Mouse (Mus musculus) heart, adult 8-10 months (tissue): ENCODE data around the gene C3. TPM values are rescaled to one million over a fixed set of nuclear protein-coding genes. Genes with fewer than 3 reads are reported as not detected.

Experiments used
- DNase-seq: peaks from one replicate; pipeline ENCODE4 v3.0.0; 2022; ENCODE audit warnings: low spot score
- total RNA-seq, 4 experiments: library from RNA; stranded (reverse); gene quantifications; 2 replicates each; pipeline ENCODE4 v1.2.4; 2022

The C3 gene
- total RNA-seq, 4 experiments from 2014 or later, result 65.8 to 155 (median 120) TPM

DNA sequence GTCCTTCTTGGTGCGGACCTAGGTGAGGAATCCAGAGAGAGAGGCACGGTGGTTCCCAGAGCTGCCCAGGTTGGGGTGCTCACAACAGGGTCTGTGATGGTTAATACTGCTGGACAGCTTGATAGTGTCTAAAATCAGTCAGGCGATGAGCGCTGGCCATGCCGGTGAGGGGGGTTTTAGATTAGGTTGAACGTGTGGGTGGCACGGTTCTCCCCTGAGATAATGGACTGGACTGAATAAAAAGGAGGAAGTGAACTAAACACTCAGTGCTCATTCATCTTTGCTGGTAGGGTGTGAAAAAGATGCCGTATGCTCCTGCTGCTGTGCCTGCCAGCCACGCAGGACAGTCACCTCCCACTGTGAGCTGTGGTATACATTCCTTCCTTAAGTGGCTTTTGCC lies 4.6 kb downstream of the C3 start:
- no peak for DNase-seq

DNA sequence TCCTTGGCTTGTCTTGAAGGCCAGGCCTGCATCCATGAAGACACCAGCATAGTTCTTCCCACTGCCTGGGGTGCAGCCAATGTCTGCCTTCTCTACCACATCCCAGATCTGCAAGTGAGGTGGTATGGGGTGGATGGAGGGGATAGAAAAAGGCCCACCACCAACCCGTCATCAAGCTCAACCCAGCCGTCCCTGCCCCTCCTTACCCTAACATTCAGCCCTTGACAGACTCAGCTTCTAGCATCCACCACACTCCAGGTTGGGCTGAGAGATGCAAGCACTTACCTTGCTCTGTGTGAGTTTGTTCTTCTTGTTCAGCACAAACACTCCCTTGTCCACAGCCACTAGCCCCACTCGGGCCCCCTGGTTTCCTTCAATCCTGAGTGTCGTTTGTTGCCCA lies 6.0 kb downstream of the C3 start:
- no peak for DNase-seq

DNA sequence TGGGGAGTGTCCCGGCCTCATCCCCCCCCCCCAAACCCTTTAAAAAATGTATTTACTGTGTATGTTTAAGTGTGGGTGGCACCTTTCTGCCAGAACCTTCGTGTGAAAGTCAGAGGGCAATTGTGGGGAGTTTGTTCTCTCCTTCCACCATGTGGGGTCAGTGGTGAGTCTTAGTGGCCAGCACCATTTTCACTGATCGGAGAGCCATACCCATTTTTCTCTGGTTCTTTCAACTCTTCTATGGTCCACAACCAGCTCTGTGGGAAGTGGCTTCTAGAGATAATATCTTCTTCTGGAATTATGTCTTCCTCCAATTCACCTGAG lies 8.1 kb downstream of the C3 start:
- no peak for DNase-seq

DNA sequence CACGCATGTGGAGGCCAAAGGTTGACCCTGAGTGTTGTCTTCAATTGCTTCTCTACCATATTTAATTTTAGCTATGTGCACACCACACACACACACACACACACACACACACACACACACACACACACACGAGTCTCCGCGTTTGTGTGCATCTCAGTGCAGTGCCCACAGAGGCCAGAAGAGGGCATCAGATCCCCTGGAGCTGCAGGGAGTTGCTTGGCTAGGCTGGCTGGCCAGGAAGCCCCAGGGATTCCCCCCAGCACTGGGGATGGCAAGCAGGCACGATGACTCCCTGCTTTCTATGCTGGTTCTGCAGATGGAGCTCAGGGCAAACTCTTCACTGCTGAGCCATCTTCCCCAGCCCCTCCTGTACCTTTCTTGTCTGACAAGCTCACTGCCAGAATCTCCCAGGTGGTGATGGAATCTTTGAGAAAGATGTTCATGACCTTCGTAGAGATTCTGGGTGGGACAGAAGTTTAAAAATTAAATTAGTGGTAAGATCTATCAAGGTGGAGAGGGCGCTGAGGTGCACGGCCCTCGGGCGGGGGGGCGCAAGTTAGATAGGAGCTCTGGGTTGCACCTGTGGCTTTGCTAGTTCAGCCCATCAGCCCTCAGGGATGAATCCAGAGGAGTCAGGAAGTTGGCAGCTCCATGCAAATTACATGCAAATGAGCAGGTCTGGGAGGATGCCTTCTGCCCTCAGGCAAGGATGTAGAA lies 8.6 kb downstream of the C3 start:
- DNase-seq, result peak; percentile 74

DNA sequence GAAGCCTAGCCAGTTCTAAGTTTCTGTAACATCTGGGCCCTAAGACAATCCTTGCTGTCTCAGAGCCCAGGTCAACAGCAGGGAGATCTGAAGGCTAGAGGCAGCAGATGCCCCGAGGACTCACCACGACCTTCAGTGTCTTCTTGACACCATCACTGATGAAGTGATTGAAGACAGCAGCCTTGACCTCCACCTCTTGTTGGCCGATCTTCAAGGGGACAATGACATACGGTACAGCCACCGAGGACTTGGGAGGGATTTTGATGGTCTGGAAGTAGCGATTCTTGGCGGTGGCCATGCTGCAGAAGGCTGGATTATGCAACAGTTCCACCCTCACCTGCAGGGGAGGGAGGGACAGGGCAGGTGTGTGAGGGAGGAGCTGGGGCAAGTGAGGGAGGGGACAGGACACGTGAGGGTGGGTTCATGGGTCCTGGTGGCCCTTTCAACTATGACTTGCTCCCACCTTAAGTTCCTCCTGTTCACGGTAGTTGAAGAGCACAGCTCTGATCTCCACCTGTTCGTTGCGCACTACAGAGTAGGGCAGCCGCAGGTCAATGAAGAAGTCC lies 9.5 kb downstream of the C3 start:
- DNase-seq, result no peak

DNA sequence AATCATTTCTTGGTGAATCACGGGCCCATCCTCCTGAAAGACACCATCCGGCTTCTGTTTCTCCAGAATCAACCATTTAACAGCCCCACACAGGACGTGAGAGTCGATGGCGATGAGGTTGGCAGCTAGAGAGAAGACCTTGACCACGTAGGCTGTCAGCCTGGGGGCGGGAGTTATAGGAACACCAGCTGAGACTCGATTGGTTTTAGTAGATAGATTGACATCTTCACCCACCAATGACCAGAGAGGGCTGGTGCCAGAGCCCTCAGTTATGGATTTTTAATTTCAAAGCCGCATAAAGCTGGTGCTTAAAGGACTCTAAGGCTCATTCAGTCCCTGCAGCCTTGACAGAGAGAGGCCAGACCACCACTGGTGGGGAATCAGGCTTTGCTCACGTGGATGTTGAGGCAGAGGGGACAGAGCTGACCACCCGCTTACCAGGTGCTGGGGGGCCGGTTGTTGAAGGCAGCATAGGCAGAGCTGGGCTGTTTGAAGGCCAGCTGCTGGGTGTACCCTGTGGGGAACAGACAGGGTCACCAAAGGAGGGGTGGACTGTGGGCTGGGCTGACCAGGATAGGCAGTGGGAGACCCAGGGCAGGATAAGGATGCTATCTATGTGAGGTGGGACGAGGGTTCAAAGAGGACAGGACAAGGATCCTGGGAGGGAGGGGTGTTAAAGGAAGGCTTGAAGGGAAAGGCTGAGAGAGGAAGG lies 13.1 kb downstream of the C3 start:
- no peak for DNase-seq

DNA sequence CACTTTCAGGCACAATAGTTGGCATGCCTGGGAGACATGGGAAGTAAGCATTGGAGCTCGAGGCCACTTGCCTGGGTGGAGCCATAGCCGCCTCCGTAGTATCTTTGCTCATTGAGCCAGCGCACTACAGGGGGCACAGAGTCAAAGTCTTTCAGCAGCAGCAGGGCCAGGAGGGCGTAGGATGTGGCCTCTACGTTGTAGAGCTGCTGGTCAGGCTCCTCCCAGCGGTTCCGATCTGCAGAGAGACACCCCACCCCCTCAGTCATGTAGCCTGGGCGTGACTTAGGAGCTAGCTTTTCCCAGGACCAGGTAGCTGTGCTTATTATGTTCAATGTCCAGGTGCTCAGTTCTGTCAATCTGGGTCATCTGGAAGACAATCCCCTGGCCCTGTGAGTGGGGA lies 16.4 kb downstream of the C3 start:
- no peak for DNase-seq

DNA sequence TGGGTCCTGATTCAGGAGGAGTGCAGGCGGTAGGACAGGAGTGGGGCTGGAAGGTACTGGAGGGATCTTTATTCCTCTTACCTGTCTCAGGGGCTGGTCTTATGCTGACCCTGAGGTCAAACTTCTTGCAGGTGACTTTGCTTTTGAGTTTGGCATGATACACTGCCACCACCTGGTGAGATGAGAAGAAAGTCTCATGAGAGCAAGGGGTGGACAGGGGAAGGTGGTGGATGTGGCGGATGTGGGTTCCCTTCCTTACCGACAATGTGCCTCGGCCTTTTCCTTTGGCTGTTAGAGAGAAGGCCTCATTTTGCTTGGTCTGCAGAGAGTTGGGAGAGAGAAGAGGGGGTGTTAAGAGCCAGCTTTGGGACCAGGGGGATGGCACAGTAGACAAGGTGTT lies 18.6 kb downstream of the C3 start:
- DNase-seq, result no peak

DNA sequence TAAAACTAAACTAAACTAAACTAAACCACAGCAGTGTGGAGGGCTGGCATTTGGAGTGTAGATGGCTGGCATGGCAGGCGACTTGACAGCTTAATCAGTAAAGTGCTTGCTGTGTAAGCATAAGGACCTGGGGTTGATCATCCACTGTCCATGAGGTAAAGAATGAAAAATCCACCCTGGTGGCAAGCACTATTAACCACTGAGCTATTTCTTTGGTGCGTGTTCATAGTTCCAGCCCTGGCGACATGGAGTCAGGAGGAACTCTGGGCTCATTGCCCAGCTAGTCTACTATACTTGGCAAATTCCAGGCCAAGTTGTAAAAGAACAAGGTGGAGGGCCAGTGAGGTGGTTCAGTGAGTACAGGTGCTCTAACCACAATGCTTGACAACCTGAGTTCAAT lies 20.0 kb downstream of the C3 start:
- peak; percentile 30 for DNase-seq

DNA sequence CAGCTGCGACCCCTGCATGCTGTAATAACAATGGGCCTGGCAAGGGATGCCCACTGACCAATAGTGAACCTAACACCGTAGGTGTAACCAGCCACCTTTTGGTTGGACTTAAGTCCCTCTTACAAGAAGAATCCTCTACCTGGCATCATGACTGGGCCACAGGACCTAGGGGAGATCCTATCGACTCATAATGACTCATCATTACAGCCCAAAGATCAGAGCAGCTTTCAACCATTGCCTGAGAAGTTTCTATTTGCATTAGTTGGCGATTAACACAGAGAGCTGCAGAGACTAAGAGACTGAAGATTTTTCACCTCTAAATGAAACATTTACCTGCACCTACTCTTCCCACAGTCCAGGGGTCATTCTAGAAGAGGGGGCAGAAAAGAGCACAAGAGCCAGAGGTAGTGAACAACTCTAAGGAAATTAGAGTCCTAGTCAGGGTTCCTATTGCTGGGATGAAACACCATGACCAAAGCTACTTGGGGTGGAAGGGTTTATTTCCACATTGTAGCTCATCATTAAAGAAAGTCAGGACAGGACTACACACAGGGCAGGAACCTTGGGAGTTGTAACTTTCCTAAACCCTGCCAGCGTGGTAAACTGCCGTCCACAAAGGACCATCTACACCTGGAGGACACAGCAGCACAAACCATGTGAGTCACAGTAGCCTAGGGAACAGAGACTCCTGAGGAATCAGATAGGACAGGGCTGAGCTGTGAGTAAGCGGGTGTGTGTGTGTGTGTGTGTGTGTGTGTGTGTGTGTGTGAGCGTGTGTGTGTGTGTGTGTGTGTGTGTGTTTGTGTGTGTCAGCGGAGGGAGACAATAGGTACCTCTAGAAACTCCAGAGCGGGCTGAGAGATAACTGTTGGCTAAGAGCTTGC lies 25.9 kb downstream of the C3 start:
- no peak for DNase-seq

DNA sequence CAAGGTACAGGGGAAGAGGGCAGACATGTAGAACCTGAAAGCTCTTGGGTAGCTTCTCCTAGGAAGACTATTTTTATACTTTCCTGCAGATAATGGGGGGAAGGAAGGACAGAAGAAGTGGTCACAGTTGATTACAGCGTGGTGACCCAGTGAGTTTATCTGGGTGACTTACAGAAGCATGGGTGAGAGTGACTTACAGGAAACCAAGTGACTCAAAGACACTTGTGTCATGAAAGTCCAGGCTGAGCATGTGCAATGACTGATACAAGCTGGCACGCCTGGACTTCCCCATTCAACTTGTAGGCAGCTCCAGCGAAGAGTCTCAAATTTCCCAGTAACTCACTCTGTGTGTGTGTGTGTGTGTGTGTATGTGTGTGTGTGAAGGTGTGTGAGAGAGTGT lies 29.7 kb downstream of the C3 start:
- DNase-seq, result no peak

DNA sequence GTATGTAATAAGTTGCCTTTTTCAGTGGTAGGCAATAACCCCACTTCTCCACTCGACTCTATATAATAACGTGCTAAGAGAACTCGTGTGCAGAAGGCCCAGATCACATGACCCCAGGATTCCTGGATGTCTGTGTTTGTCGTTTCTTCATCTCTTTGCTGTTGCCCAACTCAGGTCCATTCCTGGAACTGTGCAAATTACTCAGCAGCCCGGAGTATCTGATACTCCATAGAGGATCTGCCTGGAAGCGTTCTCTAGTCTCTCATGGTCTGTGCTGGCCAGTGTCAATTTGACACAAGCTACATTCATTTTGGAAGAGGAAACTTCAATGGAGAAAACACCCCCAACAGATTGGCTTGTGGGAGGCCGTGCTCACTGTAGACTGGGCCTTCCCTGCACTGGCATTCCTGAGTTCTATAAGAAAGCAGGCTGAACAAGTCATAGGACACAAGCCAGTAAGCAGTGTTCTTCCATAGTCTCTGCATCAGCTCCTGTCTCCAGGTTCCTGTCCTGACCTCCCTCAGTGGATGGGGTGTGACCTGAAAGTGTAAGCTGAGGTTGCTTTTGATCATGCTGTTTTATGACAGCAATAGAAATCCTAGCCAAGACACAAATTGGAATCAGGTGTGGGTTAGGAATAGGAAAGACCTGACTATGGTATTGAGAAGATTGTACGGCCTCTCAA lies 32.5 kb downstream of the C3 start:
- DNase-seq, result no peak

DNA sequence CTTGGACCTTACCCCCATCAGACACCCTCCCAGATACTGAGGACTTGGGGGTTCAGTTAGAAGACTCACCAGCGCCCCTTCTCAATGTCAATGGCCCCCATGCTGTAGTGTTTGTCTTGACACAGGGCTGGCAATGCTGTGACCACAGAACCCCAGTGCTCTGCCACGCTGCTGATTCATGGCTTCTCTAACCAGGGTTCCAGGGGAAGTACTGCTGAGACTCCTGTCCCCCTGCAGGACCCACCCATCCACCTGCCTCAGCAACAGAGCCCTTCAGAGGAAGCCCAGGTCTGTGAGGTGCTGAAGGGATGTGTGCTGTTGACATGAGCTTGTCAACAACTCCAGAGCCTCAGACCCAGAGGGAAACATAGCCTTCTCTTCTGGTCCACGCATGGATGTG lies 33.2 kb downstream of the C3 start:
- DNase-seq, result no peak

DNA sequence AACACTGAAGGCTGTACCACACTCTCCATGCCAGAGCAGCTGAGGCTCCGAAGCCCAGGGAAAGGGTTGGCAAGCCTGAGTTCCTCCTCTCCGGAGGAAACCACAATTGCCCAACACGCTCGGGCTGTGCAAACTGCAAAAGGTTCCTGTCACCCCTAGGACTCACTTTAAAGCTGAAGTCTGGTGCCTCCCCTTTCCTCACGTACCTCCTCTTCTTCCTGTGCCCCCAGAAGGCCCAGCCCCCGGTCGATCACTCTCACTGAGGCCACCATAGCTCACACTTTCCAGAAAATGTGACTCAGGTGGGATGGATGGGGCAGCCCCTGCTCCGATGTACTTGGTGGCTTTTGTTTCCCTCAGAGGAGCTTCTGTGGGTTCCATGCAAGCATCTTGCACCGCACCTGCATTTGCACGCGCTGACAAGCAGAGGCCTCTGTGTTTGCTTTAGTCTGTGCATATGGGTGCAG lies 33.9 kb downstream of the C3 start, which contains the start of gene Tnfsf14:
Gene Tnfsf14 (minus strand): TSS at position 137 of the 467 bp plus-strand sequence.
- DNase-seq, result no peak

DNA sequence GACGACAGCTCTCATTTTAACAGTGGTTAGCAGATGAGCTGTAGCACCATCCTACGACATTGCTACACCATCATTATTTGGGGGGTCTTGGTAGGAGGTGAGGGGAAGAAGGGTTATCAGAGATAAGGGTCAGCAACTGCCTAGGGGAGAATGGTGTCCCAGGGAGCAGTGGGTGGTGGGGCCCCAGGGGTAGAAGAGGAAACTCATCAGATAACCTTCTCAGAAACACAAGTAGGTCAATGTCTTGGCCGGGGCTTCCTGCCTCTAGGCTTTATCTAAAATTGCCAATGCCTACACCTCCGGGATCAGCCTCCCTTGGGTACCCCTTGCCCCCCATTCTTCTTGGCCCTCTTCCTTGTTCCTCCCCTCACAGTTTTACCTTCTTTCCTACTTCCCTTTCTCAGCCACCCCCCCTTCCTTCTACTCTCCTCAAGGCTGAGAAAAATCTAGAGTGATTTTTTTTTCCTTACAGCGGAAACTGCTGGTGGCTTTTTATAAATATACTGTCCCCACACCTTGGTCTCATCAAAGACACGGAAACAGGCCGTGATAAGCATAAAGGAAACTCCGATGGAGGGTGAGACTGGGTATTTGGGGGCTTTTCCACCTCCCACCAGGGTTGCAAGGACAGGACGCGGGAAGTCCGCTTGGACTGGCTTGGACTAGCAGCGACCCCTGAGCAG lies 39.3 kb downstream of the C3 start:
- DNase-seq, result no peak

DNA sequence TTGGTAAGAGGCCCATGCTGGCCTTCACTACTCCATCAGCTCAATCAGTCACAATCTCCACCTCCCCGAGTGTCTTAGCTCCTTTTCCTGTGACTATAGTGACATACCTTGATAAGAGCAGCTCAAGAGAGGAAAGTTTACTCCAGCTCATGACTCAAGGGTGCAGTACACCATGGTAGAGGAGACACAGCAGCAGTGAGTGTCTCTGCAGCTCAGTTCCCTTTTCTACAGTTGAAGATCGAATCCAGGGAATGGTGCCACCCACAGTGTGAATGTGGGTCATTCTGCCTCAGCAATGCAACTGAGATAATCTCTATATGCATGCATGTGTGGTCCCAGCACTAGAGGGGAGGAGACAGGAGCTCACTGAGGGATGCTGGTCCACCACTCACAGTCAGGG lies 42.3 kb downstream of the C3 start:
- DNase-seq, result no peak

DNA sequence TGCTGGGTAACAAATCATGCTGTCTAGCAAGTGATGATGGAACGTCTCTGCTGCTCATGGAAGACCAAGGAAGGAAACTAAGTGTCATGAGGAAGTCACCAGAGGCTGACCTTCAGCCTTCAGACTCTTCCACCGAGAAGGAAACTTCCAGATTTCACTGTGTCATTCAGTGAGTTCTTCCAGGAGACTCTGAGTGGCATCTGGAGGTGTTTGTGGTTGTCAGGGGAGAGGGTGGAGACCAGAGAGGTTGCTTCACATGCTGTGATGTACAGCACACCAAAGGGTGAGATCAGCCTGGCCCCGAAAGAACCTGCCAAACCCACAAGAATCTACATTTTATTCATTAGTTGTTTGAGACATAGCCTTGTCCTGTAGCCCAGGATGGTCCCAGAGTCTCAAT lies 45.1 kb downstream of the C3 start:
- DNase-seq, result no peak

DNA sequence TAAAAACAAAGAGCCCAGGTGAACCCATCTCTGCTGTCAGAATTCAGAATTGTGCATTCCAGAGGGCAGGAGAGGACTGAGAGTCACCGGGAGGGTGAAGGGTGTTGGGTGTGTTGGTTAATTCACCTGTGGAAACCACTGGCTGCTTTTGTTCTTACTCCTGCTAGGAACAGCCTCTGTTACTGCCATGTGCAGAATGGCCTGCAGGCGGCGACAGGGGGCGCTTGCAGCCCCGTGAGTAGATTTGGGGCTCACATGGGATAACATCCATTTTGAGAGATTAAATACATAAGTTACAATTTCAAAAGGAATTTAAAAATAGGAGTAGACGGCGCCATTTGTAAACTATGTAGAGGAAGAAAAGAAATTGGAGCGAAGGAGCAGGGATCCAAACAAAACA lies 47.6 kb downstream of the C3 start:
- no peak for DNase-seq

DNA sequence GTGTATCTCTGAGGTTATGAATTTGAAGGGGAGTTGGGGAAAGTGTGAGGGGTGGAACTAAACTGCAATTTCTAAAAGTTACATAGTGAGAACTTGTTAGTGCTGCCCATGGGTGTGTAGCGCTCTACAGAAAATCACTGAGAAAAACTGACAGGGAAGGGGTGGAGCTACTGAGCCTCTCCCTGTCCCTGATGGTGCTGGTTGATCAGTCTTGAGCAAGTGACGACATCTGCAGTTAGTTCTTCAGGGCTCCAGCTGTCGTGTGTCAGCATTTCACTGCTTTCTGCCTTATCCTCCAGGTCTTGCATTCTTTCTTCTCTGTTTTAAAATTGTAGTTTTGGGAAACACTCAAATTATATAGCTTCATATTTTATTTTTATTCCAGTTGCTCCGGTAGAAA lies 54.6 kb downstream of the C3 start:
- no peak for DNase-seq

DNA sequence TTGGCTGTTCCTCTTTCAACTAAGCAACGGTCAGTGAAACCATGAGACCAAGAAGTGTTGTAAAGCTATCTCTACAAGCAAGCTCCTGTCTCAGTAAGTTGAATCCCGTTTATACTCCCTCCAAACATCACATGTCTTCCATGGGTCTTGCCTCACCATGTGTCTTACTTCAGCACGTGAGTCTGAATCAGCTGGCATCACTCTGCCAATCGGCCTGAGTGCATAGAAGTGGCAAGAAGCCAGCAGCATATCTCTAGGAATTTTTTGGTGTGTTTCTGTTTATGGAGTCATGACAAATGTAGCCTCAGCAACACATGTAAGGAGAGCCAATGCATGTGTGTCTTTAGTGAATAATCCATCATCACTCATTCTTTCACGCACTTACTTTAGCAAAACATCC lies 55.6 kb downstream of the C3 start:
- no peak for DNase-seq
